Mouse (Mus musculus) intestine, embryonic 16.5 days (tissue): Measurements from ENCODE around the gene Mboat1. TPM values are rescaled to one million over a fixed set of nuclear protein-coding genes. Genes with fewer than 3 reads are reported as not detected.
A peak's percentile ranks its signal among the peaks of the same experiment; 100 is the strongest.

ENCODE experiments used
- ATAC-seq: fragments of 200-750 bp; cut with Nextera tagmentation; 2 replicates; pipeline ENCODE4 v1.8.0; 2017; ENCODE audit warnings: moderate TSS enrichment, moderate library complexity
- H3K27ac ChIP-seq: fragments of 300-500 bp; sonication (generic); 2 replicates; pipeline ENCODE4 v1.5.1; 2014; ENCODE audit warnings: mild to moderate bottlenecking, low read length
- H3K27me3 ChIP-seq: fragments of 300-500 bp; sonication (generic); replicated peaks from 2 replicates; pipeline ENCODE4 v1.6.1; 2014; ENCODE audit warnings: low read length, control low read depth, mixed read lengths; ENCODE audit not compliant: control insufficient read depth, insufficient read depth
- H3K36me3 ChIP-seq: fragments of 300-500 bp; sonication (generic); 2 replicates; pipeline ENCODE4 v1.6.1; 2014; ENCODE audit warnings: low read length, control low read depth; ENCODE audit not compliant: control insufficient read depth, insufficient read depth
- H3K4me1 ChIP-seq: fragments of 300-500 bp; sonication (generic); 2 replicates; pipeline ENCODE4 v1.6.1; 2014; ENCODE audit warnings: low read length, control low read depth, mixed read lengths; ENCODE audit not compliant: control insufficient read depth, insufficient read depth
- H3K4me2 ChIP-seq: fragments of 300-500 bp; sonication (generic); 2 replicates; pipeline ENCODE4 v1.6.1; 2014; ENCODE audit warnings: low read depth, low read length, control low read depth
- H3K4me3 ChIP-seq: fragments of 300-500 bp; sonication (generic); 2 replicates; pipeline ENCODE4 v1.5.1; 2014; ENCODE audit warnings: mild to moderate bottlenecking, low read length
- H3K9ac ChIP-seq: fragments of 300-500 bp; sonication (generic); 2 replicates; pipeline ENCODE4 v1.6.1; 2014; ENCODE audit warnings: low read depth, low read length
- H3K9me3 ChIP-seq: fragments of 300-500 bp; sonication (generic); 2 replicates; pipeline ENCODE4 v1.6.1; 2016; ENCODE audit warnings: low read length, control low read depth; ENCODE audit not compliant: control insufficient read depth
- WGBS: fragments of 180-500 bp; shearing (Covaris S2); extraction: QIAGEN DNeasy Blood & Tissue Kit; methylation state at CpG from one replicate; pipeline ENCODE4 v1.1.7; 2014; 5-methylcytosine and 5-hydroxymethylcytosine counted together
- polyA plus RNA-seq: library from polyadenylated mRNA; unstranded; fragments of >200 nt; fragmentation: Nextera tagmentation; extraction: Ambion mirVana; gene quantifications from 2 replicates; pipeline ENCODE4 v1.2.1, GENCODE M21; 2015

Mboat1 gene
- polyA plus RNA-seq, 1 experiment from 2014 or later, result 44.2 TPM

- H3K4me1 ChIP-seq, result no peaks in the 10 kb centered on the region
- no peaks in the 10 kb centered on the region for H3K9me3 ChIP-seq
- ATAC-seq, result no peak
- 67% methylated on average over 6 of the region's 6 CpGs for WGBS
- H3K27ac ChIP-seq, result no peak overlapping the region
- H3K4me3 ChIP-seq, result no peak overlapping the region
- no peaks in the 10 kb centered on the region for H3K36me3 ChIP-seq
- H3K4me2 ChIP-seq, result no peak overlapping the region
- no peak overlapping the region for H3K9ac ChIP-seq
- no peaks in the 10 kb centered on the region for H3K27me3 ChIP-seq
Measured at GRCm38 (mm10) chr13:30170061-30170460, 33.8 kb downstream of the Mboat1 start.

- WGBS, result 89% methylated on average over 4 of the region's 4 CpGs
- no peaks in the 10 kb centered on the region for H3K36me3 ChIP-seq
- no peak for ATAC-seq
- H3K27me3 ChIP-seq, result no peaks in the 10 kb centered on the region
- H3K9me3 ChIP-seq, result no peaks in the 10 kb centered on the region
- H3K9ac ChIP-seq, result no peak overlapping the region
- no peak overlapping the region for H3K4me3 ChIP-seq
- H3K4me2 ChIP-seq, result no peak overlapping the region
- H3K27ac ChIP-seq, result no peak overlapping the region
- no peaks in the 10 kb centered on the region for H3K4me1 ChIP-seq
Measured at GRCm38 (mm10) chr13:30174586-30174985, 38.3 kb downstream of the Mboat1 start.

GRCm38 (mm10) chr13:30177356-30177755 lies 41.1 kb downstream of the Mboat1 start:
- Histone ChIP-seq H3K4me3 (no peak overlapping the region), H3K4me1 (no peaks in the 10 kb centered on the region), H3K27me3 (no peaks in the 10 kb centered on the region), H3K36me3 (no peaks in the 10 kb centered on the region), H3K27ac (no peak overlapping the region), H3K9me3 (no peaks in the 10 kb centered on the region), H3K9ac (no peak overlapping the region), H3K4me2 (no peak overlapping the region)
- no peak for ATAC-seq
- WGBS, result 77% methylated on average over 6 of the region's 6 CpGs

GRCm38 (mm10) chr13:30185549-30185948 lies 49.3 kb downstream of the Mboat1 start:
- H3K27ac ChIP-seq, result no peak overlapping the region
- WGBS, result 78% methylated on average over 6 of the region's 6 CpGs
- H3K4me2 ChIP-seq, result no peak overlapping the region
- H3K27me3 ChIP-seq, result no peaks in the 10 kb centered on the region
- H3K9me3 ChIP-seq, result no peaks in the 10 kb centered on the region
- no peaks in the 10 kb centered on the region for H3K4me1 ChIP-seq
- ATAC-seq, result no peak
- H3K36me3 ChIP-seq, result no peaks in the 10 kb centered on the region
- no peak overlapping the region for H3K9ac ChIP-seq
- no peak overlapping the region for H3K4me3 ChIP-seq

- Histone ChIP-seq H3K27me3 (no peaks in the 10 kb centered on the region), H3K4me2 (no peak overlapping the region), H3K9ac (no peak overlapping the region), H3K4me3 (no peak overlapping the region), H3K9me3 (no peaks in the 10 kb centered on the region), H3K4me1 (no peaks in the 10 kb centered on the region), H3K36me3 (no peaks in the 10 kb centered on the region), H3K27ac (no peak overlapping the region)
- no peak for ATAC-seq
- WGBS, result 53% methylated on average over 6 of the region's 6 CpGs
Measured at GRCm38 (mm10) chr13:30185959-30186358, 49.7 kb downstream of the Mboat1 start.

GRCm38 (mm10) chr13:30186456-30186855 lies 50.2 kb downstream of the Mboat1 start:
- peak; percentile 26; the same call in 1 of the 2 replicates for ATAC-seq
- no peaks in the 10 kb centered on the region for H3K4me1 ChIP-seq
- H3K27me3 ChIP-seq, result no peaks in the 10 kb centered on the region
- 58% methylated on average over 8 of the region's 8 CpGs for WGBS
- H3K4me2 ChIP-seq, result no peak overlapping the region
- no peak overlapping the region for H3K27ac ChIP-seq
- H3K9ac ChIP-seq, result no peak overlapping the region
- no peaks in the 10 kb centered on the region for H3K36me3 ChIP-seq
- H3K4me3 ChIP-seq, result no peak overlapping the region
- H3K9me3 ChIP-seq, result no peaks in the 10 kb centered on the region

GRCm38 (mm10) chr13:30192031-30192716 lies 55.9 kb downstream of the Mboat1 start:
- Histone ChIP-seq H3K4me1 (peaks cover 4% of the 10 kb centered on the region; the same call in 1 of the 2 replicates), H3K27me3 (no peaks in the 10 kb centered on the region), H3K4me2 (no peak overlapping the region), H3K36me3 (no peaks in the 10 kb centered on the region), H3K27ac (no peak overlapping the region), H3K9me3 (no peaks in the 10 kb centered on the region), H3K4me3 (no peak overlapping the region), H3K9ac (no peak overlapping the region)
- 53% methylated on average over 3 of the region's 3 CpGs for WGBS
- ATAC-seq, result no peak

GRCm38 (mm10) chr13:30193363-30193762 lies 57.1 kb downstream of the Mboat1 start:
- no peak overlapping the region for H3K27ac ChIP-seq
- WGBS, result 62% methylated on average over 4 of the region's 4 CpGs

GRCm38 (mm10) chr13:30194834-30195233 lies 58.5 kb downstream of the Mboat1 start:
- ATAC-seq, result peak; percentile 87
- no peaks in the 10 kb centered on the region for H3K36me3 ChIP-seq
- H3K27ac ChIP-seq, result no peak overlapping the region
- H3K4me3 ChIP-seq, result no peak overlapping the region
- WGBS, result 34% methylated on average over 3 of the region's 3 CpGs
- no peaks in the 10 kb centered on the region for H3K27me3 ChIP-seq
- H3K4me2 ChIP-seq, result no peak overlapping the region
- H3K4me1 ChIP-seq, result peaks cover 8% of the 10 kb centered on the region; the same call in 1 of the 2 replicates
- H3K9me3 ChIP-seq, result no peaks in the 10 kb centered on the region
- no peak overlapping the region for H3K9ac ChIP-seq

More at GRCm38 (mm10) chr13:30193363-30193762, 57.1 kb downstream of the Mboat1 start:
- ATAC-seq, result no peak
- H3K36me3 ChIP-seq, result no peaks in the 10 kb centered on the region
- H3K4me3 ChIP-seq, result no peak overlapping the region
- H3K27me3 ChIP-seq, result no peaks in the 10 kb centered on the region
- H3K4me1 ChIP-seq, result peaks cover 8% of the 10 kb centered on the region; the same call in 1 of the 2 replicates
- H3K9me3 ChIP-seq, result no peaks in the 10 kb centered on the region
- no peak overlapping the region for H3K9ac ChIP-seq
- no peak overlapping the region for H3K4me2 ChIP-seq

- H3K27me3 ChIP-seq, result no peaks in the 10 kb centered on the region
- peaks cover 8% of the 10 kb centered on the region; the same call in 1 of the 2 replicates for H3K4me1 ChIP-seq
- no peak overlapping the region for H3K27ac ChIP-seq
- H3K9ac ChIP-seq, result no peak overlapping the region
- no peak overlapping the region for H3K4me3 ChIP-seq
- no peaks in the 10 kb centered on the region for H3K9me3 ChIP-seq
- no peaks in the 10 kb centered on the region for H3K36me3 ChIP-seq
- H3K4me2 ChIP-seq, result no peak overlapping the region
- 88% methylated on average over 8 of the region's 8 CpGs for WGBS
- ATAC-seq, result no peak
Measured at GRCm38 (mm10) chr13:30196661-30197060, 60.4 kb downstream of the Mboat1 start.
